Mouse (Mus musculus) hindbrain, embryonic 16.5 days (tissue): Measurements from ENCODE around the gene Rptor. TPM values are rescaled to one million over a fixed set of nuclear protein-coding genes. Genes with fewer than 3 reads are reported as not detected.

Source experiments
- ATAC-seq: fragments of 200-750 bp; cut with Nextera tagmentation; 2 replicates; pipeline ENCODE4 v1.8.0; 2017; ENCODE audit warnings: moderate TSS enrichment, moderate library complexity
- H3K27ac ChIP-seq: fragments of 300-500 bp; sonication (generic); 2 replicates; pipeline ENCODE4 v1.5.1; 2014; ENCODE audit warnings: low read depth, mild to moderate bottlenecking, control low read depth, low read length, moderate library complexity
- H3K27me3 ChIP-seq: fragments of 300-500 bp; sonication (generic); replicated peaks from 2 replicates; pipeline ENCODE4 v1.6.1; 2014; ENCODE audit warnings: low read length; ENCODE audit not compliant: control insufficient read depth, insufficient read depth
- H3K36me3 ChIP-seq: fragments of 300-500 bp; sonication (generic); 2 replicates; pipeline ENCODE4 v1.6.1; 2014; ENCODE audit warnings: mild to moderate bottlenecking, low read length, moderate library complexity, mixed read lengths; ENCODE audit not compliant: control insufficient read depth, insufficient read depth
- H3K4me1 ChIP-seq: fragments of 300-500 bp; sonication (generic); 2 replicates; pipeline ENCODE4 v1.6.1; 2014; ENCODE audit warnings: low read depth, low read length; ENCODE audit not compliant: control insufficient read depth, insufficient read depth
- H3K4me2 ChIP-seq: fragments of 300-500 bp; sonication (generic); 2 replicates; pipeline ENCODE4 v1.6.1; 2014; ENCODE audit warnings: mild to moderate bottlenecking, low read length, control low read depth, moderate library complexity
- H3K4me3 ChIP-seq: fragments of 300-500 bp; sonication (generic); 2 replicates; pipeline ENCODE4 v1.5.1; 2014; ENCODE audit warnings: mild to moderate bottlenecking, low read length, control low read depth, moderate library complexity
- H3K9ac ChIP-seq: fragments of 300-500 bp; sonication (generic); 2 replicates; pipeline ENCODE4 v1.6.1; 2014; ENCODE audit warnings: low read depth, mild to moderate bottlenecking, control low read depth, low read length, moderate library complexity
- H3K9me3 ChIP-seq: fragments of 300-500 bp; sonication (generic); 2 replicates; pipeline ENCODE4 v1.6.1; 2014; ENCODE audit warnings: mild to moderate bottlenecking, low read length, moderate library complexity; ENCODE audit not compliant: control insufficient read depth
- WGBS: fragments of 180-500 bp; shearing (Covaris S2); extraction: QIAGEN DNeasy Blood & Tissue Kit; methylation state at CpG from one replicate; pipeline ENCODE4 v1.1.7; 2014; 5-methylcytosine and 5-hydroxymethylcytosine counted together
- polyA plus RNA-seq: library from polyadenylated mRNA; unstranded; fragments of >200 nt; fragmentation: Nextera tagmentation; extraction: Ambion mirVana; gene quantifications from 2 replicates; pipeline ENCODE4 v1.2.1, GENCODE M21; 2015

The Rptor gene
- polyA plus RNA-seq, 1 experiment from 2014 or later = 8.5 TPM

GRCm38 (mm10) chr11:119781165-119781564, 178.5 kb downstream of the Rptor start:
- Histone ChIP-seq H3K9ac (no peak overlapping the region), H3K27me3 (no peaks in the 10 kb centered on the region), H3K9me3 (no peaks in the 10 kb centered on the region), H3K36me3 (no peaks in the 10 kb centered on the region), H3K27ac (no peak overlapping the region), H3K4me2 (no peak overlapping the region), H3K4me3 (no peak overlapping the region), H3K4me1 (peaks cover 11% of the 10 kb centered on the region; the same call in 1 of the 2 replicates)
- 95% methylated on average over 2 of the region's 2 CpGs for WGBS
- ATAC-seq = no peak

- no peak for ATAC-seq
- no peak overlapping the region for H3K27ac ChIP-seq
- H3K4me2 ChIP-seq = no peak overlapping the region
- whole genome bisulfite sequencing = 85% methylated on average over 4 of the region's 4 CpGs
- H3K36me3 ChIP-seq = no peaks in the 10 kb centered on the region
- no peaks in the 10 kb centered on the region for H3K27me3 ChIP-seq
- H3K4me3 ChIP-seq = no peak overlapping the region
- no peak overlapping the region for H3K9ac ChIP-seq
- H3K9me3 ChIP-seq = no peaks in the 10 kb centered on the region
- H3K4me1 ChIP-seq = peaks cover 16% of the 10 kb centered on the region
These were observed 179.0 kb downstream of the Rptor start for GRCm38 (mm10) chr11:119781726-119782125.

DNA sequence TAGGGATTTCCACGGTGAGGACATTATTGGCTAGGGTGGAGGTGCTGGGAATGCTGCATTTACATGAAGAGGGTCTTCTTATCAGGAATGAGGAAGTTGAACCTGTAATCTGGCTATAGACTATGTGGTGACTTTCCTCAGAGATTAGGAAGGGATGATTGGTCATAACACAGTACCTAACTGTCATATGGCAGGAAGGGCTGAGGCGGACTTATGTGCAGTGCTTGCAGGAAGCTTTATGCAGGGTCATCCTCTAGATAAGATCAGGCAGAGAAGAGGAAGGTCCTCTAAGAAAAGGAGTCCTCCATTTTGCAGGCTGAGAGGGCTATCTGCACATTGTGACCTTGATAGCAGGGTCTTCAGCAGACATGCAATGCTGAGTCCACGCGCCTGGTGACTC, 180.9 kb downstream of the Rptor start:
- Histone ChIP-seq H3K4me2 (no peak overlapping the region), H3K9ac (no peak overlapping the region), H3K27ac (no peak overlapping the region), H3K4me1 (peaks cover 22% of the 10 kb centered on the region), H3K9me3 (no peaks in the 10 kb centered on the region), H3K4me3 (no peak overlapping the region), H3K27me3 (no peaks in the 10 kb centered on the region), H3K36me3 (no peaks in the 10 kb centered on the region)
- no peak for ATAC-seq
- 95% methylated on average over 4 of the region's 4 CpGs for WGBS

GRCm38 (mm10) chr11:119784672-119785341, 182.1 kb downstream of the Rptor start:
- ATAC-seq = peak; percentile 18; the same call in 1 of the 2 replicates
- Histone ChIP-seq H3K4me1 (peaks cover 30% of the 10 kb centered on the region), H3K4me2 (no peak overlapping the region), H3K27ac (no peak overlapping the region), H3K4me3 (no peak overlapping the region), H3K36me3 (no peaks in the 10 kb centered on the region), H3K9me3 (no peaks in the 10 kb centered on the region), H3K9ac (no peak overlapping the region), H3K27me3 (no peaks in the 10 kb centered on the region)
- WGBS = 75% methylated on average over 12 of the region's 12 CpGs

- no peak overlapping the region for H3K4me2 ChIP-seq
- ATAC-seq = no peak
- no peak overlapping the region for H3K9ac ChIP-seq
- no peak overlapping the region for H3K27ac ChIP-seq
- H3K36me3 ChIP-seq = no peaks in the 10 kb centered on the region
- peaks cover 30% of the 10 kb centered on the region for H3K4me1 ChIP-seq
- 78% methylated on average over 7 of the region's 7 CpGs for WGBS
- no peaks in the 10 kb centered on the region for H3K27me3 ChIP-seq
- H3K9me3 ChIP-seq = no peaks in the 10 kb centered on the region
- H3K4me3 ChIP-seq = no peak overlapping the region
These were observed 183.1 kb downstream of the Rptor start for GRCm38 (mm10) chr11:119785661-119786384.

DNA sequence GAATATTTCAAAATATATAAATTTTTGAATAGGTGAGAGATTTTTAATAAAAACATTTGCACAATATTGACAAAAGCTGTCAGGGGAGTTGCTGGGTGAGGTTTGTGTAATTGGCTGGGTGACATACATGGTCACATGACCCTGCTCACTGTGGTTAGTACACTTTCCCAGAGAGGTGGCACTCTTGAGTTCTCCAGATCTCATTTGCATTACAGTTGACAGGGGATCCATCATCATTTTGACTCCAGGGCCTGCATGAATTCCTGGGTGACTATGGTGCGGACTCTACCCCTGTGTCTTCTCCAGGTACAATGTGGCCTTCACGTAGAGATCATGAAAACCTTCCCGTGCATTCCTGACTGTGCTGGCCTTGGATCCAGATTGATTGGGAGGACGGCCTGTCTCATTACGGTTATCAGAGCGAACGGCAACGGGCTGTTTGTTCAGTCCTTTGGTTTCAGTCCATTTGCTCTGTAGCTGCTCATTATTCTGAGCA, 183.7 kb downstream of the Rptor start:
- H3K4me3 ChIP-seq = no peak overlapping the region
- H3K9ac ChIP-seq = no peak overlapping the region
- H3K27me3 ChIP-seq = no peaks in the 10 kb centered on the region
- peaks cover 30% of the 10 kb centered on the region for H3K4me1 ChIP-seq
- peak overlapping the region; percentile 21 for H3K27ac ChIP-seq
- no peak for ATAC-seq
- H3K9me3 ChIP-seq = no peaks in the 10 kb centered on the region
- H3K36me3 ChIP-seq = no peaks in the 10 kb centered on the region
- no peak overlapping the region for H3K4me2 ChIP-seq
- WGBS = 69% methylated on average over 8 of the region's 8 CpGs

DNA sequence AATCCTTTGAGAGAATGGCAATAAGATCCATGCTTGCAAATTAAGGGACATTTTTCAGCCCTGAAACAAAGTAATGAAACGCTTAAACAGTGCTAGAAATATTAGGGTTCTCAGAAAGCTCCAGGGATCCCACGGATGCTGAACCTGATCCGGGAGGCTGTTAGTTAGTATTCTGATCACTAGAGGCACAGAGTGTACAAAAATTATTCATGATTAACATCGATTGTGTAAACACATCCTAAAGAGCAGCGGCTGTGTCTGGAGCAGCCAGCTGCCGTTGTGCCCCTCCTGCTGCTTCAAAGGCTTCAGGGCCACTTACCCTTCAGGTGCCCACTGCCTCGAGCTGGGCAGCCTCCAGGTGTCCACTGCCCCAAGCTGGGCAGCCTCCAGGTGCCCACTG, 185.8 kb downstream of the Rptor start:
- Histone ChIP-seq H3K4me3 (no peak overlapping the region), H3K4me2 (no peak overlapping the region; the same call in 1 of the 2 replicates), H3K27me3 (no peaks in the 10 kb centered on the region), H3K36me3 (no peaks in the 10 kb centered on the region), H3K9ac (0 out of 2 replicates have a peak overlapping the region, but pooled peaks have one; percentile 7), H3K4me1 (peaks cover 30% of the 10 kb centered on the region), H3K9me3 (no peaks in the 10 kb centered on the region), H3K27ac (peak overlapping the region; percentile 64; the same call in 1 of the 2 replicates)
- no peak for ATAC-seq
- 35% methylated on average over 7 of the region's 7 CpGs for WGBS

DNA sequence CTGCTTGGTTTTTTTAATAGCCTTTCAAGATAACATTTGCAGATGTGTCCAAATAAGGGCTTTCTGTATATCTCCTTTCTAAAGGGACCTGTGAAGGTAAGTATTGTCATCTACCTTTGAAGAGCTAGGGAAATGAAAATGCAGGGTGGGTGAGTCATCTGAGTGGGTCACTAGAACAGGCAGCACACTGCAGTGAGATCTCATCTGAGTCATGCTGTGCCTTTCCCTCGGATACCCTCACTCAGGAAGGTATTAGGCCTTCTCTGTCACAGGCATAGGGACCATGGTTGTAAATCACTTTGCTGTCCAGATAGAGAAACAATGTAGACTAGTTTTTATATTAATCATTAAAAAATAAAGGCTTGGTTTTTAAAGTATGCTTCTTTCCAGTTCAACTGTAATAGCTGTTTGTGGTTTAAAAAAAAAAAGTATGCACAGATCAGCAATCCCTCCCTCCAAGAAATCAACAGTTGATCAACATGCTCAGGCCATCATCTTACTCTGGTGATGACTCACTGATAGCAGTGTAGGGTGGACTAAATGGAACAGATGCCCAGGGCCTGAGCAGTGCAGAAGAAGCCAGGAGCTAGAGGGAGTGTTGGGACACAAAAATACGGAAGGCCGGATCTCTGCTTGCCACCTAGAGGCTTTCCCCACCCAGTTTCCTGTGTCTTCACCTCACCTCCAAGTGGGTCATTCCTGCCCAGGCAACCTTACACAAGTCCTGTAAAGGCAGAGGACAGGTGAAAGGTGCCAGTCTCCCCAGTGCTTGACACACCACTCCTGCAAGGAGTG, 186.4 kb downstream of the Rptor start:
- peak overlapping the region; percentile 64 for H3K27ac ChIP-seq
- no peak overlapping the region for H3K4me3 ChIP-seq
- H3K27me3 ChIP-seq = no peaks in the 10 kb centered on the region
- peaks cover 30% of the 10 kb centered on the region for H3K4me1 ChIP-seq
- ATAC-seq = no peak
- H3K36me3 ChIP-seq = no peaks in the 10 kb centered on the region
- H3K4me2 ChIP-seq = no peak overlapping the region
- H3K9me3 ChIP-seq = no peaks in the 10 kb centered on the region
- 0 out of 2 replicates have a peak overlapping the region, but pooled peaks have one; percentile 7 for H3K9ac ChIP-seq
- 64% methylated on average over 3 of the region's 3 CpGs for WGBS
